Mouse (Mus musculus) large intestine, adult 2 months (tissue): Measurements from ENCODE around the gene Ccdc43. TPM values are rescaled to one million over a fixed set of nuclear protein-coding genes. Genes with fewer than 3 reads are reported as not detected.

Experiments
- DNase-seq: peaks from one replicate; pipeline ENCODE4 v3.0.0-alpha.2; 2012; ENCODE audit warnings: low read depth, low spot score
- WGBS: fragments of 180-500 bp; shearing (Covaris S2); methylation state at CpG from one replicate; pipeline ENCODE4 v1.1.7; 2018; 5-methylcytosine and 5-hydroxymethylcytosine counted together
- polyA plus RNA-seq: library from polyadenylated mRNA; depleted of rRNA; stranded (reverse); fragments of >200 nt; gene quantifications from 2 replicates; pipeline ENCODE4 v1.2.3, GENCODE M21; 2012; rRNA removed

The Ccdc43 gene
- polyA plus RNA-seq, 1 experiment, result 4.3 TPM

GRCm38 (mm10) chr11:102665637-102666435 is 31.7 kb downstream of the Ccdc43 start:
- 55% methylated on average over 84 of the region's 84 CpGs for WGBS

GRCm38 (mm10) chr11:102665151-102665550 is 32.4 kb downstream of the Ccdc43 start:
- no peak for DNase-seq
- 52% methylated on average over 33 of the region's 33 CpGs for WGBS

More at GRCm38 (mm10) chr11:102665637-102666435, 31.7 kb downstream of the Ccdc43 start:
- no peak for DNase-seq

DNA sequence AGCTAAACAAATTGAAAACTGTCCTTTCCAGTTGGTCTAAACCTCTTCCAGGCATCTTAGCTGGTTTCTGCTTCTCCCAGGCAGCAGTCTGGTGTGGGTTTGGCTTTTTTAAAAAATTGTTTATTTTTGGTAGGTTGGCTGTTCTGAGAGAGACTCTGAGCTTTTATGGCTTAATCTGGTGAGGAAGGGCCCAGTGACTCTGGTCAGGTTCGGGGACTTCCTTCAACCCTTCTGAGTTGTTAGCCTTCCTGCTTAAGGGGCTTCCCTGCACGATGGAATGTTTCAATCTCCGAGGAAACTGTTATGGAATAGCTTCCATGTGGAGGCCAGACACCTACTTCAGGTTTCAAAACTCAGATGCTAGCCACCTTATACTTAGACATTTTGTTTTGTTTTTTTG is 34.2 kb downstream of the Ccdc43 start, which contains the start of gene Meioc:
Gene Meioc, plus strand, starts transcription at position 301 of the 400 bp plus-strand sequence.
- WGBS, result 62% methylated on average over 3 of the region's 3 CpGs
- DNase-seq, result no peak

GRCm38 (mm10) chr11:102656931-102657330 is 40.7 kb downstream of the Ccdc43 start:
- 14% methylated on average over 6 of the region's 6 CpGs for WGBS

DNA sequence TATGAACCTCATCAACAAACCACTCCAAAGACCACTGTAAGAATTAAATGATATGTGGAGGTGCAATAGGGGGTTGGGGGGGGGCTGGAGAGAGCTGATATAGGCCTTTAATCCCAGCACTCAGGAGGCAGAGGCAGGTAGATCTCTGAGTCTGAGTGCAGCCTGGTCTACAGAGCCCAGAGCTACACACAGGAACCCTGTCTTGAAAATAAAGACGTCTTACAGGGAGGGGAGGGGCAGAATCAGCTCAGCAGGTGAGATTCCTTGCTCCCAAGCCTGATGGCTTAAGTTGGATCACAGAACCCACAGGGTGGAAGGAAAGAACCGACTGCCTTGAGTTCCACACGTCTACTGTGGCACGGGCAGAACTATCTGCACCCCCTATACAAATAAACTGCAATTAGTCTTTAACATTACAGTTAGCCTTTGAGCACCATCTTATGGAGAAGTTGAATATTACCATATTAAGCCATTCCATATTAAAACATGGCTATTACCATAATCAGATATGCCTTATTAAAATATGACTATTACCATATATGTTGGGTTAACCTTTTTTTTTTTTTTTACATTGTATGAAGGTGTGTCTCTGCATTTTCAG is 41.2 kb downstream of the Ccdc43 start:
- WGBS, result 3% methylated on average over 4 of the region's 4 CpGs
- DNase-seq, result no peak

More at GRCm38 (mm10) chr11:102656931-102657330, 40.7 kb downstream of the Ccdc43 start:
- no peak for DNase-seq

- DNase-seq, result no peak
- WGBS, result 44% methylated on average over 8 of the region's 8 CpGs
These were observed 41.7 kb downstream of the Ccdc43 start for GRCm38 (mm10) chr11:102655888-102656287.

GRCm38 (mm10) chr11:102652844-102653243 is 44.7 kb downstream of the Ccdc43 start:
- no peak for DNase-seq
- WGBS, result 76% methylated on average over 3 of the region's 3 CpGs

DNA sequence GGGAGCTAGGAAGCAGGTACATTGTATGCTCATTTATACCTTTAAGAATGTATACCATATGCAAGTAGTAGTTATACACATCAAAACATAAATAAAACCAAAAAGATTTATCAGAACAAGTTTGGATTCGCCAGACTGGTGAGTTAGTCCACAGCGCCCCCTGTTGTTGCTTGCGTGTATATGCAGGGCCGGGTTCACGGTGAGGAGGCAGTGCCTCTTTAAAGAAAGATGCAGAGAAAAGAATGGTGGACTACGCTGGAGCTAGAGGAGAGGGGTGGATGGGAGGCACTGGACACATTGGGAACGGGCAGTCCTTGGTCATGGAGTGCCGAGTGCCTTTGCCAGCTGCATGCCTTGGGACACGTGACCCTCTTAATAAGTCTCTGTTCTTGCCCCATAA is 46.2 kb downstream of the Ccdc43 start:
- WGBS, result 9% methylated on average over 9 of the region's 9 CpGs
- DNase-seq, result no peak

GRCm38 (mm10) chr11:102647885-102648284 is 49.7 kb downstream of the Ccdc43 start:
- DNase-seq, result no peak
- WGBS, result 78% methylated on average over 12 of the region's 12 CpGs

DNA sequence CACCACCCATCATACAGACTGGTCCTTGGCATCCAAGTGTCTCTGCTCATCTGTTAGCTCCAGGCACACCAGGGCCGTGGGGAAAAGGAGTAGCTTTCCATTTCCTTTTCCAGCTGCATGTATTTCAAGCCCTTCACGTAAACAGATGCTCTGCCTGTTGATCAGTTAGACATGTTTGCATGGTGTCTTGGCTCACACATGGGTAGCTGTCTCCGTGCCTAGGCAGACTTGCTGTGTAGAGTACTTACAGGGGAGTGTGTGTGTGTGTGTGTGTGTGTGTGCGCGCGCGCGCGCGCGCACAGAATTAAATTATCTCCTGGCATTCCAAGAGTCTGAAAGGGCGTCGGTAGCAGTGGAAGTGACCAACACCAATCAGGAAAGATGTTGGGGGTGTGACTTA is 51.4 kb downstream of the Ccdc43 start:
- WGBS, result 78% methylated on average over 13 of the region's 13 CpGs
- DNase-seq, result no peak

- no peak for DNase-seq
- 36% methylated on average over 10 of the region's 10 CpGs for WGBS
These were observed 53.6 kb downstream of the Ccdc43 start for GRCm38 (mm10) chr11:102643891-102644382.

GRCm38 (mm10) chr11:102636887-102637286 is 60.7 kb downstream of the Ccdc43 start:
- WGBS, result 20% methylated on average over 12 of the region's 12 CpGs
- DNase-seq, result no peak

Other genes starting within 250 kb of the Ccdc43 start
- gene Itga2b, start 227.7 kb downstream of the Ccdc43 start, polyA plus RNA-seq, result 1.9 and 3.4 TPM in 2 replicates
- 9.0 and 15.9 TPM in 2 replicates for gene Gpatch8, start 141.4 kb downstream of the Ccdc43 start, polyA plus RNA-seq
- gene Gm11627, start 118.3 kb downstream of the Ccdc43 start, polyA plus RNA-seq, result 2.0 and 2.7 TPM in 2 replicates
- gene Fzd2, start 93.4 kb downstream of the Ccdc43 start, polyA plus RNA-seq, result 9.5 and 10.2 TPM in 2 replicates
- gene Meioc, start 34.1 kb downstream of the Ccdc43 start, polyA plus RNA-seq, result not detected in 2 replicates
- 2.3 and 3.6 TPM in 2 replicates for gene Adam11, start 63.7 kb upstream of the Ccdc43 start, polyA plus RNA-seq
- gene Gjc1, start 121.9 kb upstream of the Ccdc43 start, polyA plus RNA-seq, result 3.7 and 3.8 TPM in 2 replicates
- gene Higd1b, start 138.1 kb upstream of the Ccdc43 start, polyA plus RNA-seq, result 0.40 and 0.56 TPM in 2 replicates
- gene Eftud2, start 183.2 kb upstream of the Ccdc43 start, polyA plus RNA-seq, result 73.3 and 73.9 TPM in 2 replicates
- gene Ccdc103, start 183.4 kb upstream of the Ccdc43 start, polyA plus RNA-seq, result 0.07 TPM in 1 of 2 replicates, not detected in the other
- gene Fam187a, start 187.4 kb upstream of the Ccdc43 start, polyA plus RNA-seq, result not detected in 2 replicates
- gene Gfap, start 203.1 kb upstream of the Ccdc43 start, polyA plus RNA-seq, result 0.91 and 1.0 TPM in 2 replicates
- 9.2 and 10.8 TPM in 2 replicates for gene Kif18b, start 227.3 kb upstream of the Ccdc43 start, polyA plus RNA-seq
- 0.47 and 0.52 TPM in 2 replicates for gene C1ql1, start 248.9 kb upstream of the Ccdc43 start, polyA plus RNA-seq